Mouse (Mus musculus): Measurements from ENCODE around the gene Gpd1.

DNA sequence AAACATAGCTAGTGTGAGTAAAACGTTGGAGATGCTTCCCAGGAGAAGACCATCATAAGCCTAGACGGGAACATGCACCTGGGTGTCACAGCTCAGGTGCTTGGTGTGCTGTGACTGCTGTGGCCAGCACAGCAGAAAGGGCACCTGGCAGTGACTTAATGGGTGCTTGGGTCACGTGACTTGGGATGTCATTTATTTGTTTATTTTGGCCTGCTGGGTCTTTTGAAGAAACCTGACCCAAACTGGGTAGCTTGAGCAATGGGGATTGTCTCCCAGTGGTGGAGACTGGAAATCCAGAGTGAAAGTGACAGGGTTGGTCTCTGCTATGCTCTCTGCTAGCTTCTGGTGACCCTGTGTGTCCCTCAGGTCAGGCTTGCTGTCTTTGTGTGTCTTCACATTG is 5.8 kb upstream of the Gpd1 start:
- TF ChIP-seq POLR2A (IDR thresholded peaks at IDR 0.05; ENCODE audit: borderline replicate concordance, insufficient read depth, low read length): no peak
- TF ChIP-seq CTCF (IDR thresholded peaks at IDR 0.05; ENCODE audit: borderline replicate concordance, insufficient read depth, low read depth, low read length): no peak
